Mouse (Mus musculus) retina, embryonic 14.5 days (tissue): ENCODE results near the gene Tbc1d16.
"Not testable (repeated sequence)": the region's sequence is repeated elsewhere in the genome, so short reads cannot be mapped to it uniquely, and the experiment has no call there.

ENCODE experiments used
- DNase-seq: peaks from one replicate; pipeline ENCODE4 v3.0.0-alpha.2; 2015; ENCODE audit warnings: low spot score

The Tbc1d16 gene

DNA sequence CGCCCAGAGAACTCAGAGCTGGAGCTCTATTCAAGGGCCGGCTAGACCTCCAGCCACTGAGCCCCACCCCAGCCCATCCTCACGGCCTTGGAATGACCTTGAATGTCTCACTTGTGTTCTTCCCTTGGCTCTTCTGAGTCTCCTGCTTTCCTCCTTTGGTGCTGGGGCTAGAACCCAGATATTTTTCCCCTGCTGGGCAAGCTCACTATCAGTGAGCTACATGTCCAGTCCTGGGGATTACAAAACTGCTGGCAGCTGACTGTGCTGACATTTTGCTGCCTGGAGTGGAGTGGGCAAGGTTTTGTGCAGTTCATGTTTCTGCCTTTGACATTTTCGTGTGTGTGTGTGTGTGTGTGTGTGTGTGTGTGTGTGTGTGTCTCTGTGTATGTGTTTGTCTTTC lies 111.3 kb downstream of the Tbc1d16 start:
- DNase-seq = no peak

DNA sequence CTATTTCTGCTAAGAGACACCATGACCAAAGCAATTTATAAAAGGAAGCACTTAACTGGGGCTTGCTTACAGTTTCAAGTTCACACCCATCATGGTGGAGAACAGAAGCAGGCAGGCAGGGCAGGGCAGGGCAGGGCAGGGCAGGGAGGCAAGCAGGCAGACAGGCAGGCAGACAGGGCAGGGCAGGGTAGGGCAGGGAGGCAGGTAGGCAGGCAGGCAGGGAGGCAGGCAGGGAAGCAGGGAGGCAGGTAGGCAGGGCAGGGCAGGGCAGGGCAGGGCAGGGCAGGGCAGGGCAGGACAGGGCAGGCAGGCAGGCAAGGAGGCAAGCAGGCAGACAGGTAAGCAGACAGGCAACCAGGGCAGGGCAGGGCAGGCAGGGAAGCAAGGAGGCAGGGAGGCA lies 115.6 kb downstream of the Tbc1d16 start:
- no peak for DNase-seq

DNA sequence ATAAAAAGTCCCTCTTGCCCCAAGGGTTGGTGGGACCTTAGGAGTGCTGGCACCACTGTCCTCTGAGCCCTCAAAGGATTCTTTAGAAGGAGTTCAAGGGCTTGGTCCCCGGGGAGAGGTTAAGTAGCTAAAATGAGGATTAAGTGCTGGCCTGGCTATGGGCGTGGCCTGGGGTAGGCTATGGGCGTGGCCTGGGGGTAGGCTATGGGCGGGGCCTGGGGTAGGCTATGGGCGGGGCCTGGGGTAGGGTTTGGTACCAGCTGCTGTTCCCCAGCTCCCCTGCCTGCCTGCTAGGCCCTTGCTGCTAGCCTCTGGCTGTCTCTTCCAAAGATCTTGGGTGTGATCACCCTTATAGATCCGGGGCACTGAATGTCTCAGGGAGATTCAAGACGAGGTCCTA lies 117.0 kb downstream of the Tbc1d16 start:
- DNase-seq = no peak

DNA sequence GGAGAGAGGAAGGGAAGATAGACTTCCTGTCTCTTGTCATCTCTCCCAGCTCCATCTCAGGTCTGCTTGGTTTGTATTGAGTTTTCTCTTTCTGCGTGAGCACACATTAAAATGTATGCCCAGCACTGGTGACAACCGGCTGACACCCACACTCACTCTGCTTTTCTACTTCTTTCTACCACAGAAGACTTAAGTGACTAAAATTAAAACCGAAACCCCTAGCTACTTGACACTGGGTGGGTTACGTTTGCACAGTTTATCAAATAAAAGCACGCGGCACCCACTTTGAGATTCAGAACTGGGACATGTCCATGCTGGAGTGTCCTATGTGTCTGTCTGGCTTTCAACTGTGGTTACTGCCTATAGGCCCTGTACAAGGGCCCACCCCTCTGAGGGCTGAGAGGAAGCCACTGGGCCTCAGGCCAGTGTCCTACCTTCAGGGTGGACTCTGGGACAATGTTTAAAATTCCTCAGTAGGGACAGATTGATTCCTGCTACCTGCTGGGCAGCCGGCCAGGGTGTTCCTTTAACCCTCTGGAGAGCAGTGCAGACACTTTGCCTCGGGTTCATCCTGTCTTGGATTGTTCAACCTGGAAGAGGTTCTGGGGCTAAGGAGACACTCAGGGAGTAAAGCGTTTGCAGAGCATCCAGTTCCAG lies 118.8 kb downstream of the Tbc1d16 start:
- DNase-seq = no peak

DNA sequence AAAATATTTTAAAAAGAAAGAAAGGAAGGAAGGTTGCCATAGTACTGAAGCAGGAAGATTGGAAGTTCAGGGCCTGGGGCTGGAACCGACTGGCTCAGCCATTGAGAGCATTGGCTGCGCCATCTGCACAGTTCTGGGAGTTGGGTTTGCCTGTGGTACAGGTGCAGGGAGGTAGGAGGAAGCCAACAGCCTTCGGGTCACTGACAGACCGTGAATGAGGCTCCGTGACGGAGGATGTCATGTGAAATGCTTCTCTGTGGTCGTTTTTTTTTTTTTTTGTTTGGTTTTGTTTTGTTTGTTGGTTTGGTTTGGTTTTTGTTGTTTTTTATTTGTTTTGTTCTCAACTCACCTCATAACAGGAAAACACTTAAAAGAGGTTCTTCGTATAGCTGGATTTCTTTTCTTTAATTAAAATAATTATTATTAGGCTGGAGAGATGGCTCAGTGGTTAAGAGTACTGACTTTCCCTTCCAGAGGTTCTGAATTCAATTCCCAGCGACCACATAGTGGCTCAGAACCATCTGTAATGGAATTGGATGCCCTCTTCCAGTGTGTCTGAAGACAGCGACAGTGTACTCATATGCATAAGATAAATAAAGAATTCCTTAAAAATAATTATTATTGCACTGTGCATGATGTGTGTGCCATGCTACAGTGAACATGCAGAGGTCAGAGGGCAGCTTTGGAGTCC lies 119.6 kb downstream of the Tbc1d16 start:
- DNase-seq = no peak

DNA sequence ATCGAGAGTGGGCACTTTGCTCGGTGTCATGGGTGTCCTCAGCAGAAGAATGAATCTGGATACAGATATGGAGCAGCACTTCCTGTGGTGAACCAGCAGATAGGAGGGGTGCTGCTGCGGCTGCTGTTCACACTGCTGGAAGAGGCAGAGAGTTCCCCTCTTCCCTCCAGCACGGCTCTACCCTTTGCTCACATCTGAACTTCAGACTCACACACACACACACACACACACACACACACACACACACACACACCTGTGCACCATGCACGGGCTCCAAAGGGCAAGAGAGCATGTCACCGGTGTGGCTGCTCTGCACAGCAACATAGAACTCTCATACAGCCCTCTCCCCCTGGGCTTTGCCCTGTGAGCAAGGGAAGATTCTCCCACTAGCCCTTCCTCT lies 122.0 kb downstream of the Tbc1d16 start:
- DNase-seq = no peak

DNA sequence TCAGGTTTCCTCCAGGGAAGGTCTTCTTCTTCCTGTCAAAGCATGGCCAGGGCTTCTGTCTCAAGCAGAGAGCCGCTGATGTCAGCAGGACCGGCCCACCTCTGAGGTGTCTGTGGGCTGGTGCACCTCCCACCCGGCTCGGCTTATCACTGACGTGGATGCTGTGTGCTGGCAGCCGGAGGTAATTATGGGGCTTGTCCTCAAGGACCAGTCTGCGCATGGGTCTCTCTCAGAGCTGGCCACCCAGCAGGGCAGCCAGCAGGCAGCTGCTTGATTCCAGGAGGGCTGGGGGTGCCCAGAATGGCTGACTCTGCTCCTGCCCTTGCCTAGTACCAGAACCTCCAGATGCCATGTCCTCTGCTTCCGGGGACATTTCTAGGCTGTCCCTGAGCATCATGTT lies 122.6 kb downstream of the Tbc1d16 start:
- DNase-seq = no peak

DNA sequence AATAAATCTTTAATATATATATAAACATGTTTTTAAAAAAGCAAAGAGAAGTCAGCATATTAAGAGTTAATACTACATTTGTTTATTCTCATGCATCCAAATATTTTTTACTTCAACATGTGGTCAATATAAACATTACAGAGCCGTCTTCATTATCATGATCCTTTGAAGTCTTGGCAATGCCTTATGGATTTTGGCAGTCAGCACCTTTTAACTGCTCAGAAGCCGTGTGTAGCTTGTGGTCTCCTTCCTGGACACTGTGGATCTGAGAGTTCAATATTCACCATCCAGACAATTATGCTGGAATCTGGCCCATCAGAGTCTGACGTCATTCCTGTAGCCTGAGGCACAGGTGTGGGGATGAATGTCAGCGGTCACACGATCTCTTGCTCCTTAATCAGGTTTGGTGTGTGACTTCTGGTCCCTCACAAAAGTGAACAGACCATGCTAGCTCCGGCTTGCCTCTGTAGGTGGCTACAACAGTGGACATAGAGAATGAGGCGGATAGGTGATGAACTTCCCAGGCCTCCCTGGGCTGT lies 123.2 kb downstream of the Tbc1d16 start:
- DNase-seq = no peak

DNA sequence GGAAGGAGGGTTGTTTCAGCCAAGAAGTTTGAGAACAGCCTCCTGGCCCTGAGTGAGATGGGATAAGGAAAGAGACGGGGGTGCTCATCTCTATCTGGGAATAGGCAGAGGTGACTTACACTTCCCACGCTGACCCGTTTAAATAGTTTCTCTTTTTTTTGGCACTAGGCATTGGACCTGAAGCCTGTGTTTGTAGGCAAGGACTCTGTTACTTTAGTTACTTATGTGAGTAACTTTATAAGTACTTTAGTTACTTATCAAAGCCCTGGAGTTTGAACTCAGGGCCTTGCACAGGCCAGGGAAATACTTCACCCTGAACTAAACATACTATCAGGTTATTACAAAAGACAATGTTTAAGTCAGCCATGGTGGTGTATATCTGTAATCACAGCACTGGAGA lies 124.3 kb downstream of the Tbc1d16 start:
- no peak for DNase-seq

DNA sequence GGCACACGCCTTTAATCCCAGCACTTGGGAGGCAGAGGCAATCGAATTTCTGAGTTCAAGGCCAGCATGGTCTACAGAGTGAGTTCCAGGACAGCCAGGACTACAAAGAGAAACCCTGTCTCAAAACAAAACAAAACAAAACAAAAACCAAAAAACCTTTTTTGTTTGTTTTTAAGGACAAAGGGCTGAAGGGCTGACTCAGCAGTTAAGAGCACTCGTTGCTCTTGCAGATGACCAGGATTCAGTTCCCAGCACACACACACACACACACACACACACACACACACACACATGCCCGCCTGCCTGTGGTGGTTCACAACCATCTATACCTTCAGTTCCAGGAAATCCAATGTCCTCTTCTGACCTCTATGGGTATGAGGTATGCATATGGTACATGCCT lies 127.9 kb downstream of the Tbc1d16 start:
- DNase-seq = not testable (repeated sequence)

DNA sequence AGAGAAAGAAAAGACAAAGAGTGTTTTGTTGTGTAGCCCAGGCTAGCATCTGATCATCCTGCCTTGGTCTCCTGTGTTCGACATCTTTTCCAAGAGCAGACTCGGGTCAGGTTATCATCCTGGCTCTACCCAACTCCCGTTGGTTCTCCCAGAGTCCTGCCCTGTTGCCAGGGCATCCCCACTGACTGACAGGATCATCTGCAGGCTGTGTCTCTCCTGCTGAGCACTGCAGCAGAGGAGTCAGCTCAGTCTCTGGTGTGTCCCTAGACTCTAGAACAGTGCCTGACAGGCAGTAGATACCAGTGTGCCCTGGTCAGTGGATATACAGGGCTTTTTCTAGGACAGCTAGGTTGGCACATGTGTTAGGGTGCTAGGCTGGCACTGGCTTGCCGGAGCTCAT lies 130.1 kb downstream of the Tbc1d16 start:
- DNase-seq = no peak

DNA sequence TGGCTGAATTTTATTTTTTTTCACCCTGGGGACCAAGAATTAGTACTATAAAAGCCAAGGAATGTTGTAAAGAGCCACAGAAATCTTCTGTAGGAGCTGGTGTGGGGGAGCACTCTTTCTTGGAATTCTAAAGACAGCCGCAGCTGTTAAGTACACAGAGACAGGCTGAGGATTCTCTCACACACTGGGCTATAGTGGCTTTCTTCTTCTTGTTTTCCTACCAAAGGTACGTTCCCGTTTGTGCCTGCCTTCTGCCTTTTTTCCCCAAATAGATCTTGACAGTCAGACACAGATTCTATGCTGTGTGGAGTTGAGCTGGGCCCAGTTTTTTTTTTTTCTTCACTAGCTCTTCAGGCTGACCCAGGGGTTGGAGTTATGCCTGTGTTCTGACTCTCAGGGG lies 132.9 kb downstream of the Tbc1d16 start:
- no peak for DNase-seq

DNA sequence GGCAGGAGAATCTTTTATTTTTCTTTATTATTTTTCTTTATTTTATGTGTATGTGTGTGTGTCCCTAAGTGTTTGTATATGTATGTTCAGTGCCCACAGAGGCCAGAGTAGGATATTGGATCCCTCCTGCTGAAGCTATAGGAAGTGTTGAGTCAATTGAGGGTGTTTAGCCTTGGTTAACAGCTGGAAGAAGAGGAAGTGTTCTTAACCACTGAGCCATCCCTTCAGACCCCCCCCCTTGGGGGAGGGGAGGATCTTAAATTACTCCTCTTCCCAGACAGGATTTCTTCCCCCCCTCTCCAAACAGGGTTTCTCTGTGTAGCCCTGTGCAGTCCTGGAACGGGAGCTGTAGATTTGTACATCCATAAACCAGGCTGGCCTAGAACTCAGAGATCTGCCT lies 135.0 kb downstream of the Tbc1d16 start:
- DNase-seq = no peak
